Mouse (Mus musculus) gonadal fat pad, adult 2 months (tissue): ENCODE results near the gene Adat1. TPM values are rescaled to one million over a fixed set of nuclear protein-coding genes. Genes with fewer than 3 reads are reported as not detected.

Experiments
- DNase-seq: peaks from one replicate; pipeline ENCODE4 v3.0.0-alpha.2; 2012; ENCODE audit warnings: low read depth
- polyA plus RNA-seq: library from polyadenylated mRNA; depleted of rRNA; stranded (reverse); fragments of >200 nt; gene quantifications from 2 replicates; pipeline ENCODE4 v1.2.3, GENCODE M21; 2012

Adat1 gene
- polyA plus RNA-seq, 1 experiment: 4.8 TPM

DNA sequence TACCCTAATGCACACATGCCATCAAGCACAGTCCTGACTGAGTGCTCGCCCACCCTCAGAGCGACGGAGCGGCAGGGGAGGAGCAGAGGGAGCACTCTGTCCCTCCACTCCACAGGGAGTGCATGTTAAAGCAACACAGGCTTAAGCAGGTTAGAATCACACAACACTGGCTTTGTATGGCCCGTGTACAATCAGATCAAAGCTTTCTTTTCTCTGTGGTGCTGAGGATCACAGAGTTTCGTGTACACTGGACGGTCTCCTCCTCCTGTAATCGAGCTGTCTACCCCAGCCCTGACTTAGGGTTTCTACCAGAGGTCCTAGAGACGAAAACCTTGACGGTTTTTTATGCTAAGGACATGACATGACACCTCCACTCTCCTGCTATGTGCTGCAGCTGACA, 23.6 kb downstream of the Adat1 start:
- DNase-seq: no peak

DNA sequence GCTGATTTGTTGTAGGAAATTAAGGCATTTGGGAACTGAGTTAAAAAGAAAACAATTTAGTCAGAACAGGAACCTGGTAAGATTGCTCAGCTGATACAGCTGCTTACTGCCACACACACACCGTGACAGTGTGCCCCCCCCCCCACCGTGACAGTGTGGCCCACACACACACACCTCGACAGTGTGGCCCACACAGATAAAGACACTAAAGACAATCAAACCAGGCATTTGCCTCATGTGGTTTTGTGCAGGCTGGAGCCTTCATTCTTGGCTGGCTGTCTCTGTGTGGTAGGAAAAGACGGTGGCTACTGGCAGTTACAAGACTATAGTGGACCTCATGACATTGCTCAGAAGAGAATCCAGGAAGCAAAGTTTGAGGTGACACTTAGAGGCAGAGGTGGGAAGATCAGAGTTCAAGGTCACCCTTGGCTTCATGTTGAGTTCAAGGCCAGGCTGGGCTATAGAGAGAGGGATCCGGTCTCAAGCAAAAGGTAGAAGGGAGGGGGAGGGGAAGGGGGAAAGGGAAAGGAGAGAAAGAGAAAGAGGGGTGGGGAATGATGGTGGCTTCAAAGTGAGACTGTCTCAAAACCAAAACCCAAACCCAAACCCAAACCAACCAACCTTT, 24.7 kb downstream of the Adat1 start:
- DNase-seq: no peak

DNA sequence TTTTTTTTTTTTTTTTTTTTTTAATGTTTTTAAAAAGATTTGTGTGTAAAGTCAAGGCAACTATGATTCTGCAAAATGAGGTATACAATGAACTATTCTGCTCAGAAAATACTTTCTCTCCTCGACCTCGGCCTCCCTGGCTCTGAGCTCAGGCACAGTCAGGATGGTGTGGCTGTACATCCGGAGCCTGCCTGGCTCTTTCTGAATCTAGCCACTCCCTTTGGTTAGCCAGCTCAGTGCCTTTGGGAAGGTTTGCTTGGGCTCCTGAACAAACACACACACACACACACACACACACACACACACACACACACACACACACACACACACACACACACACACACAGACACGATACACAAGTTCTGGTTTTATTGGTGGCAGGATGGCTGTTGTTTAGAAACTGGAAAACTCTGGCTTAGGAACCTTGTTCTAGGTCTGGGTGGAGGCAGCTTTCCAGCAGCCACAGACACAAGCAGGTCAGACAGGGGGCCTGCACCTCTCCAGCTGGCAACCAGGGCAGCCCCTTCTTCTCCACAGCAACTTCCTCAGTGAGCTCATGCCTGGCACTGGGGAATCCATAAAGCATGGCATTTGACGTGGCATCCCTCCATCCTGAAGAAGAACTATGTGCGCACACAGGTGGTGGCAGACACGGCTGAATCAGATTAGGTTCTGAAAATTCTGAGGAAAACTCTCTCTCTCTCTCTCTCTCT, 27.1 kb downstream of the Adat1 start:
- no peak for DNase-seq

DNA sequence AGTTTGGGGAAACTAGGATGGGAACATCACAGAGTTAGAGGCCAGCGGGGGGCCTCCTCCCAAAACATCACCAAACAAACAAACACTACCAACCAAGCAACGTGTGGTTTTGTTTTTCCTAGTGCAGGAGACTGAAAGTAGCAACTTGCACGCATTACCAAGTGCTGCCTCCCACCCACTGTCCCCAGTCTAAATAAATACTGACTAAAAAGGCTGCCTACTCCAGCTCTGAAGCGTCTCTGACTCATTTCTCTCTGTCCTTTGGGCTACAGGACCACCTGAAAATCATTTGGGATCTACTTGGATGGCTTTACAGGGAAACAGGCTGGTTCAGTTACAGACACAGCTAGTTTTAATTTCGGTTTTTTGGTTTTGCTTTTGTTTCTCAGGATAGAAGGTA, 27.8 kb downstream of the Adat1 start:
- DNase-seq: no peak

DNA sequence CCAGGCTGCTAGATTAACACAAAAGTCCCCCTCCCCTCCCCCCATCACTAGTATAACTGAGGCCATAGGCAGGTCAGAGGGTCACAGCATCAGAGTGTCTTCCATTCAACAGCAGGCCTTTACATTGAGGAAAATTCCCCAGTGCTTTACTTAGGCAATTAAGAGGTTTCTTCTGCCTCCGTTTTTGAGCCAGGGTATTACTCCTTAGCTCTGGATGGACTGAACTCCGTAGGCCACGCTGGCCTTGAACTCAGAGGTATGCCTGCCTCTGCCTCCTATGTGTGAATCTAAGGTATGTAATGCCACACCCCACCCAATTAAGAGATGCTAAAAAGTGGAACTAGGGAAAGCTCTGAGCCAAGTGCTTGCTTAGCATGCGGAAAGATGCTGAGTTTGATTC, 28.6 kb downstream of the Adat1 start:
- DNase-seq: no peak

DNA sequence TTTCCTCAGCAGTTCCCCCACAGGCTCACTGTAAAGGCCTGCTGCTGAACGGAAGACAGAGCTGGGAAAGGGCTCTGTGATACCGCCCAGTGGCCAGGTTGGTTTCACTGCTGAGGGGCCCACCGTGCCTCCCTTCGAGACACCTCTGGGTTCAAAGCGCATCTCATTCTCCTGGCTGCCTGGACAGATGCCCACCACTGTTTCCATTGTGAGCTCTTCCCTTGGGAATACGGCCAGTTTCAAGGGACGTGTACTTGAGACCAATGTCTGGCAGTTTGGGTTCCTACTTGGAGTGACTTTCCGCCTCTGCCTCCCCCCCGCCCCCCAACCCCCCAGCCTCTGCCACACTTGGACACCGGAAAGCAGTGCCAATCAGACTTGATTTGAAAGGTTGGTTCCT, 29.0 kb downstream of the Adat1 start:
- DNase-seq: no peak

DNA sequence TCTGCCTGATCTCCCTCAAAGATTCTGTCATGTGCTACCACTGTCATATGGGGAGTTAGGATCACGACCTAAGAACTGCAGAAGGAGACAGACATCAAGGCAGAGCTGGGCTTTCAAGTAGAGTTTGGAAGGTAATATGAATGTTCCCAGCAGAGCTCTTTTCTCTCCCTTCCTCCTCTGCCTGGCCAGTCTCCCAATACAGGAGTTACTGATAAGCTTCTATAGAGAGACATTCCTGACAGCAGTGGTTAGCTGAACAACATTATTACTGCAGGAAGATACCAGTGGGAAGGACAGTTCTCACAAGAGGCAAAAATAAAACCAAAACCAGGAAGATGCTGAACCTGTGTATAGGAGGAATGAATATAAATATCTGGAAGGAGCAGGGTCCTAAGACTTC, 29.5 kb downstream of the Adat1 start:
- no peak for DNase-seq

DNA sequence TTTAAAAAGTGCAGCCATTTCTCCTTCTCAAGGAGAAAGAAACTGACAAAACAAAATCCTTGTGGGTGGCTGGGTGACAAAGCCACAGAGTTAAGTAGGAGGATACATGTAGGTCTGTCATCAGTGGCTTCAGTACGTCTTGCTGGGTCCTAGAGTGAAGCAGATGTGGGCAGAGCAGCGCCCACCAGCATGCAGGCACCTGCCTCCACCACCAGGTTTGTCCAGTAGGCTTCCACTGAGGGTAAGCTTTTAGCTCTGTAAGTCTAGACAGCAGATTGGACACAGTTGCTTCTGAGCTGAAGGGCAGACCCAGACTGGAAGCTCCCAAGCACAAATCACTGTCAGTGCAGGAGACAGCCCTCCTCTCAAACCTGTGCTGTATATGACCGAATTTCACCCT, 30.8 kb downstream of the Adat1 start:
- no peak for DNase-seq

DNA sequence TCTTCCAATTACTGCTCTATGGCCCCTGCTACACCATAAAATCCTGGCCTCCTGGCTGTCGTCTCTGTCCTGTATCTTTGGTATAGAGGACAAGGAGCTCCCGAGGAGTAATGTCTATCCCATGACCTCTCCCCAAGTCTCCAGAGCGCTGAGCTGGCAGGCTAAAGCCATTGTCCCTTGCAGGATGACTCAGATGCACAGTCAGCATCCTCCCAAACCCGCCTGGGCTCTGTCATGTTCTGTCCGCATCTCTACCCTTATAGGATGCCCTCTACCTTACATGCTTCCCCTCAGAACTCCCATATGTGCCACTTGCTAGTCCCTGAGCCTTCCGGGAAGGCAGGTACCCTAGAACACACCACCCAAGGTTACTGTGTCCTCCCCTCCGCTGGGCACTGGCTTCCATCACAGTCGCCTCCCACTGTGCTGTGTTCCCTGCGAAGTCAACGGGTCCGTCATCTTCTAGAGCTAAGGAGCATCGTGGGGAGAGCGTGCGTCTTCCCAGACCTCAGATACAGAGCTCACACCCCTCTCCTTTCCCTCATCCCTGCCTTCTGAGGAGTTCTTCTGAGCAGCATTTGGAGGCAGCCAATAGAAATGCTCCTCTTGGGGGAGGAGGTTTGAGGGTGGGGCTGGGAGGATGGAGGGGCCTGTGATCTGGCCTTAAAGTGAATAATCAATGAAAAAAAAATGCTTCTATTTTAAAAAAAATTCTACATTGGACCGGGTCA, 31.3 kb downstream of the Adat1 start:
- no peak for DNase-seq

DNA sequence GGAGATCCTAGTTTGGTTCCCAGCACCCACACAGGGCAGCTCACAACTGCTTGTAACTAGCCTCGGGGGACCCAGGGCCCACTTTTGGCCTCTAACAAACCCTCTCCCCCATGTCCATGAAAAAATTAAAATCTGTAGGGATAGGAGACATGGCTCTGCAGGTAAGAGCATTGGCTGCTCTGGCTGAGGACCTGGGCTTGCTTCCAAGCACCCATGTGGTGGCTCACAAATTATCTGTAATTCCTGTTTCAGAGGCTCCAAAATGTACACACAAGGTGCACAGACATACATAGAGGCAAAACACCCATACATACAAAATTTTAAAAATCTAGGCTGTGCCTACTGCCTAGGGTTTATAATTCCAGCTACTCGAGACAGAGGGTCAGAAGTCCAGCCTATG, 34.9 kb downstream of the Adat1 start:
- DNase-seq: no peak

DNA sequence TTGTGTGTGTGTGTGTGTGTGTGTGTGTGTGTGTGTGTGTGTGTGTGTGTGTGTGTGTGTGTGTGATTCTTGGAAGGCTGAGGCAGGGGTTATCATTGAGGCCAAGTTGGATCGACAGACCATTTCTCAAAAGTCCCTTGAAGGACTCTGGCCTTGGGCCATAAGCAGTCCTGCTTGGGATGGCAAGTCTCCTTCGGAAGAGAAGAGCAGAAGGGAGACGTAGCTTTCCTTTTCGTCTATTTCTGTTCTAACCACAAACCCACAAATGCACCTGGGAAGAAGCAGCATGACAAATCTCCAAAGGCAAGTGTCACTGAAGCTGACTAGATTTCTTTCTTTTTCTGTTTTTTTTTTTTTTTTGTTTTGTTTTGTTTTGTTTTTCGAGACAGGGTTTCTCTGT, 36.2 kb downstream of the Adat1 start:
- DNase-seq: no peak

DNA sequence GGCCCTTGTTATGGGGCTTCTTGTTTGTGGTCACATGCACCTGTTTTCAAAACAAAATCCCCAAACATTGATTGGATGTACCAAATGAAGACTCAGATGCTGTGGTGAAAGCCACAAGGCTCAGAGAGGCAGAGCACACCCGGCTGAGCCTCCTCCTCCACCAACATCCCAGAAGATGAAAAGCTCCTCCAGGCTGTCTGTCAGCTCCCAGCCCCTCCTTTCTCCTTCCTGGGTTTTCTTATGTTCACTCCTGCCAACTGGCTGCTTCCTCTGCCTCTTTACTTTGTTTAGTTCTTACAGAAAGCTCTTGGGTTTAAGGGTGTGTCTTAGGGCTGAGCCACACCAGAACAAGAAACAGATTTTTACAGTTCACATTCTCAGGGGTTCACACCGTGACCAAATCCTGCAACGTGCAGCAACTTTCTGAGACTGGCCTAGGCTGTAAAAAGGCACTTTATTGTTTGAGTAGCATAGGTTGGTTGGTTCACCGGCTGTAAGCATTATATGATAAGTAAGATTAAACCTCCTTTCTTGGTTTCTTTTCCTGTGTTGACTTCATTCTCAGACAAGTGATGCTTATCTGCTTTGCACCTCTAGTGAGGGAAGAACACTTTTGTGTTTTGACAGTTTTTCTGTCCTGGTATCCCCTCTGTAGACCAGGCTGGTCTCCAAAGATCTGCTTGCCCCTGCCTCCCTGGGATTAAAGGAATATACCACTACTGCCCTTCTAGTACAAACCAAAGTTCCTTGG, 37.1 kb downstream of the Adat1 start:
- DNase-seq: no peak

DNA sequence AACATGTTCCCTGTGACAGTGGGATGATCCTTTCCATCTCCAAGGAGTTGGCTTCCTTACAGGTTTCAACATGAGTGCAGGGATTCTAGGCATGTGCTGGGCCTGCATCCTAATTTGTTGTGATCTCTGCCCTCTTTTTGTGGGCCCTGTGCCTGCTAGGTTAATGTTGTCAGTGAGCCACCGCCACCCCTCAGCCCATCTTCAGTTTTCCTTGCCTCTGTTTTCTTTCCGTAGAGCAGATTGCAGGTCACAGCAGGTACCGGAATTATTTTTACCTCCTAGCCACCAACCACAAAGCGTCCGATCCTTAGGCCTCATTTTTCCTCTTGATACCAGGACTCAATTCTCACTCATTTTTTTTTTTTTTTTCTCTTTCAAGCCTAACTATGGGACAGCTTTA, 40.2 kb downstream of the Adat1 start:
- DNase-seq: no peak

DNA sequence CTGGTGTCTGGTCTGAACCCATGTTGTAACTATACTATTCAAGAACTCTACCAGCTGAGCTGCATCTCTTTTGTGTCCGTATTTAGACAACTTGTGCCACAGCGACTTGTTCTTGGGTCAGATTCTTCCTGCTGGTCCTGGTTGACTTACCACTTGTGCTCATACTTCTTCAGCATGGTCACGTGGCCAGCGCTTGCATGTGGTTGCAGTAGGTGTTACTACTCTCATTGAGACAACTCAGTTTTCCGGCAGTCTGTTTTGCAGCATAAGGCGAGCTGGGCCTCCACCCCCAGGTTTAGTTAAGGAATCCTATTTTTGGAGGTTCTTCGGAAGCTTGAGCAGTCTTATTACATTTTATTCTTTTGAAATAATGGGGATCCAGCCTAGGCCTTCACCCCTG, 40.8 kb downstream of the Adat1 start:
- no peak for DNase-seq

DNA sequence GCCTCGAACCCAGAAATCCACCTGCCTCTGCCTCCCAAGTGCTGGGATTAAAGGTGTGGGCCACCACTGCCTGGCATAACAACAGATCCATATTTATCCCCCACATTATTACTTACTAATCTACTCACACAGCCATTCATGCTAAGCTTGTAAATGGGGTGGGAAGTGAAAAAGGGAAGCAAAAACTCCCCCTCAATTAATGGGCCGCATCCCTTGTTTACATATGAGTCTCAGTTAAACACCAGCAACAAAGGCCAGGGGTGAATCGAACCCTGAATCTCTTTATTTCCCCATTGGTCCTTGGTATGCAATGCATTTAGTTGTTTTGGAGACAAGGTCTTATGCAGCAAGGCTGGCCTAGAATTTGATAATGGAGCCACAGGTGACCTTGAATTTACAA, 41.3 kb downstream of the Adat1 start:
- no peak for DNase-seq

DNA sequence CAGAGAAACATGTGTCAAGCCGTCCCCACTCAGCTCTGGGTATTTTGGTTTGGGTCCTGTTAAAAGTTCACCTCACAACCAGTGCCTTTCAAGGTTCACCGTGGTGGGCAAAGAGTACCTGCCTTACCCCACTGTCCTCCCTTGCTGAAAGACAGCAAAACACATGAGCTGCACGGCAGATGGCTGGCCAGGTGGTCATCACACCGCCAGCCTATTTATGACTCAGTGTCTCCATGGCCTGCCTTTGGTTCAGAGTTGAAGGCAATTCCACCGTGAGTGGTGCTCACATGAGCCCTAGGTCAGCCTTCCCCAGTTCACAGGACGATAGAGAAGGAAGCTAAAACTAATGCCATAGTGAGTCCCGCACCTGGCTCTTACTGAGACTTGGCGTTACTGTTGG, 44.1 kb downstream of the Adat1 start:
- DNase-seq: no peak

DNA sequence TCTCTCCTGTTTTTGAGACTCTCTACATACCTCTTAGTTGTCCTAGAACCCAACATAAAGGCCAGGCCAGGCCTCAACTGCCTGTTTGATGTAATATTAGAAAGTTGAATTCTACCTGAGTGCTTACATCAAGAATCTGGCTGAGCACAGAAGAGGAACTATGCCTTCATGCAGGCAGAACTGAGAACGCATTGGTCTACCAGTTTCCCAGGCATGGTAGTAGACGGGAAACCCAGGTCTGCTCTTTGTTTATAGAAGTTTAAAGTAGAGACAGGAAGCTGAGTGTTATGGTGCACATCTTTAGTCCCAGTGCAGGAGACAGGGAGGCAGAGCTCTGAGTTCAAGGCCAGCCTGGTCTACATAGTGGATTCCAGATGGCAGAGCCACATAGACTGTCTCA, 45.0 kb downstream of the Adat1 start:
- DNase-seq: no peak

DNA sequence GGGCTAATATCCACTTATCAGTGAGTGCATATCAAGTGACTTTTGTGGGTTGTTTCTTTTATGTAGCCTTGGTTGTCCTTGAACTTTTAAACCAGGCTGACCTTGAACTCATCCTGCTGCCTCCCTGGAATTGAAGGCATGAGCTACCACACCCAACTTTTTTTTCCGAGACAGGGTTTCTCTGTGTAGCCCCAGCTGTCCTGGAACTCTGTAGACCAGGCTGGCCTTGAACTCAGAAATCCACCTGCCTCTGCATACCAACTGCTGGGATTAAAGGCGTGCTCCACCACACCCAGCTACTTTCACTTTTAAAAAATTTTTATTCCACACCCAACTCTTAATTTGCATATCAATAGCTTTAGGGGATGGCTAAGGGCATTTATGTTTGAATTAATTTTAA, 48.6 kb downstream of the Adat1 start:
- no peak for DNase-seq

DNA sequence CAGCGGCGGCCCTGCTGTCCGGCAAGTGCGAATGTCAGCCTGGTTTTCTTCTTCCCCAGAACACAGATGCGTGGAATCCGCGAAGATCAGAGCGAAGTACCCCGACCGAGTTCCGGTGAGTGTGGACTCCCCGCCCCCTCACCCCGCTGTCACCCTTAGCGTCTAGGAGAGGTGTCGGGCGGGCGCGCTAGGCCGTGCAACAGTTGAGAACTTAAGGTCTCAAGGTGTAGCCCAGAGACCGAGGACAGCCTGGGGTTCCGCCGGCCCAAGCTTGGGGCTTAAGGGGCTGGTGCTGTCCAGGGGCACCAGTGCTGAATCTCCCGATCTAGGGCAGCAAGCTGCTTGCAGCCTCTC, 51.0 kb downstream of the Adat1 start:
- no peak for DNase-seq

DNA sequence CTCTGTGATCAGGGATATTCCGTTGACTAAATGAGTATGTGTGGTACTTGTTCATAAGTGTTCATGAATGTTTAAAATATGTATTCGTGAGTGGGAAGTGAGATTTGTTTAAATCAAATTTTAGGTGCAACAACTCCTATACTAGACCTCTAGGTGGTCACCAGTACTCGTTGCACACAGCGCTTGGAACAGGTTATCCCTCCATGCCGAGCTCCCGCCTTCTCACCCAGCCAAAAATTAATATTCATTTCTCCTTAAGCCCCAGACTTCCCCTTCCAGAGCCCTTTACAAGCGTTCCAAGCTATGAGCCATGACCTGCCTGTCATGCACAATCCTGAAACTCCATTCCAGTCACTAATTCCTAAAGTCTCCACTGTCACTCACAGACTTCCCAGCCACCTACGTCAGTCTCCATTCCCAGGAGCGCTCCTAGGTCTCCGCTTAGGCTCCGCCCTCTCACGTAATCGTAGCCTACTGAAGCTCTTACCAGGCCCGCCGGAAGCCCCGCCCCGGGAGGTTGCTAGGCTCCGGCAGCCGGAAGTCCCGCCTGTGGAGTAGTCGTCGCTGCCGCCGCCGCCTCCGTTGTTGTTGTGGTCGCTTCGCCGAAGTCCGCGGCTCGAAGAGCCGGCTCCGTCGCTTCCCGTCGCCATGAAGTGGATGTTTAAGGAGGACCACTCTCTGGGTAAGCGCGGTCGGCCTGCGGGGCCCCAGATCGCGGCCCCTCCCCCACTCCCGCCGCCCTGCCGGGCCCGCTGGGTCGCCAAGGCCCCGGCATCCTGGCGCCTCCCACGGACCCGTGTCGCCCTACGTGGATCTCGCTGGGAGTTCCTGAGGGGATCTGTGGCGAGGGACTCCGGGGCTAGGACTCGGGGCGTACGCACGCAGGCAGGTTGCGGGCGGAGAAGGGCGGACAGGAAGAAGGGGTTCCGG, 51.7 kb downstream of the Adat1 start, which contains the start of gene Gabarapl2:
Gene Gabarapl2, plus strand, starts transcription at position 533 of the 930 bp plus-strand sequence.
- peak; percentile 81 for DNase-seq

DNA sequence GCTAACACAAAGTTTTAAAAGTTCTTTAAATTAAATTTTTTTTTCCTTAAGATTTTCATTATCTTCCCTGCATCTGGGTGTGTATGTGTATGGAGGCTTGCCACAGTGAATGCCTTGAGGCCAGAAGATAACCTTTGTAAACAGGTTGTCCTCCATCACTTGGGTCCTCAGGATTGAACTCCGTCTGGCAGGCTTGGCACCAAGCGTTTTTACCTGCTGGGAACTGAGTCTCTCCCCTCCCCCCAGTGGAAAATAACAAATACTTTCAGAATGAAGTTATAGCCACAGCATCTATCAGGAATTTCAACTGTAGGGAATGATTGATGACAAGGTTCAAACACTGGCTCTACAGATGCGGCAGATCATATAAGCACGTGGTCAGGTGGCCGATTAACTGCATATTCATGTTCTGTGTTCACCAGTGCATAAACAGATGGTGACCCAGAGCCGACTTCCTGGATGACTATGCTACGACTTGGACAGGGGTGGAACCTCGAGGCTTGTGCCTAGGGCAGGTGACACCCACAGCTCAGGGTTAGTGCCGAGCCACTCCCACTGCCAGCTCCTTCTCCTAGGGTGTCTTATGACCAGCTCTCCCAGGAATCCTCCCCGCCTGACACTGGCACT, 52.5 kb downstream of the Adat1 start:
- DNase-seq: no peak
